Mouse (Mus musculus) liver, embryonic 14.5 days (tissue): ENCODE data around the gene Gpi1.

Experiments used
- CTCF ChIP-seq: IDR thresholded peaks from 2 replicates; pipeline ENCODE4 v1.5.1; 2016; ENCODE audit warnings: antibody characterized with exemption, low read depth, control low read depth
- EP300 ChIP-seq: IDR thresholded peaks from 2 replicates; pipeline ENCODE4 v1.6.1; 2016; ENCODE audit warnings: antibody characterized with exemption, low read depth

DNA sequence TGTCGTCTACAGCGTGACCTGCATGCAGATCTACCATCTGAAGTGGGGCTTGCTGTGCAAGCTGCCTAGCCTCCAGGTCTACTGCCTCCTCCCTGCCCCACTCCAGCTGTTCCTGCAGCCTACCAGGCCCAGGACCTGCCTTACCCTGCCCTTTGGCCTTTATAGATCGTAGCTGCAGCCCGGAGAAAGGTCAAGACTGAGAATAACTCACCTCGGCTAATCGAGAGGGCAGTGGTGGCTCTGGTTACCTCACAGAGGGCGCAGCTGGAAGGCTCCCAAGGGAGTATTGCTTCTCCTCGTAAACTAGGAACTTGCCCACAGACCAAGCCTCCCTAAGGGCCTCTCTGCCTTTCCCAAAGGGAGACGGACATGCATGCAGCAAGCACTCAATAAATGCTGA is 14.7 kb downstream of the Gpi1 start:
- TF ChIP-seq CTCF, result 0 out of 2 replicates have a peak, but pooled peaks have one; percentile 5
- TF ChIP-seq EP300, result no peak
